ENCODE assay signal across 12 mouse cellular contexts in the genomic region with DNA sequence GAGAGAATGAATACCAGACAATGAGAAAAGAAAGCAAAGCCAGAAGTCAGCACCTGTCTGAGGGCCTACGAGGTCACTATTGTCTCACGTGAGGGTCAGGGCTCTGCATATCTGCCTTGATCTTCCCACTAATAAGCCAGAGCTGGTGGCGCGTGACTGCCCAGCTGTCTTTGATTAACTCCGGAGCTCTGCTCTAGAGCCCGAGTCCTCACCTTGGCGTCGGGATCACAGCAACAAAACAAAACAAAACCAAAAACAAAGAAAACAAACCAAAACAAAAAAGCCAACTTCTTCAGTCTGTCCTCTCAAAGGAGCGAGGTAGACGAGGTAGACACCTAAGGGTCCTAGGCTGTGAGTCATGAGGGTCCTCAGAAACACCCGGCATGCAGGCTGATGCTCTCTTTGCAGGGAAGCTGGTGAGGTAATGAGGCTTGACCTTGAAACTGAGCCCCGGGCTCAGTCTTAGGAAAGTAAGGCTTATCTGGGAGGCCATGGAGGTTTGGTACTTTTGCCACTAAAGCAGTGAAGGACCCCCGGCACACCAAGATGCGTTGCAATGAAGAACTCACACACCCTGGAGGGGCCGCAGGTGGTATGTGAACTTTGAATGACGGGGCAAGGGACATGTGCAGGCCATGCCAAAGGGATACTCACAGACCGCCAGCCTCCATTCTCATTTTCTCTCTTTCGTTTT. TPM values are rescaled to one million over a fixed set of nuclear protein-coding genes. Genes with fewer than 3 reads are reported as not detected.
A peak's percentile ranks its signal among the peaks of the same experiment; 100 is the strongest.
DNase-seq lines count a peak whose midpoint lies in the region; TF ChIP-seq lines count a peak whose summit lies in the region.
"Had no signal": no experiment of that assay in that cellular context is flagged by ENCODE, and none has a peak within 500 bp of the region (broad histone marks: within the 10 kb centered on the region; RNA-seq: fewer than 3 reads in every experiment).

No protein-coding gene starts in this region.

- no peaks in the 10 kb centered on the region for H3K27me3 ChIP-seq in ES-Bruce4 (ENCODE audit: control insufficient read depth, insufficient read depth, low read length, poor library complexity, severe bottlenecking)
- H3K27me3 ChIP-seq: limb, embryonic 15.5 days; midbrain, embryonic 13.5 days had no signal

- 0 out of 2 replicates have a peak, but pooled peaks have one; percentile 57 for TF ChIP-seq EP300 in ES-Bruce4 (IDR thresholded peaks at IDR 0.05; ENCODE audit: insufficient read depth, low read depth, low read length)

- peak overlapping the region; percentile 58 for H3K9ac ChIP-seq in ES-Bruce4 (ENCODE audit: low read depth, poor library complexity, severe bottlenecking)
- H3K9ac ChIP-seq: limb, embryonic 15.5 days; midbrain, embryonic 13.5 days had no signal

- DNase-seq in gastrocnemius, adult 2 months: no peak
- no peak for DNase-seq in gastrocnemius, adult 18-20 months (ENCODE audit: low spot score)
- peak; percentile 80 for DNase-seq in forelimb bud, embryonic 11.5 days (ENCODE audit: low read depth, low spot score)
- peak; percentile 82 to 88 for DNase-seq in kidney, postnatal 25 days
- no peak for DNase-seq in layer of hippocampus, postnatal 36 days
- DNase-seq in cerebellum, postnatal 4 days (ENCODE audit: low spot score in 2 of 2): no peak
- DNase-seq in left cerebral cortex, postnatal 4 days: no peak
- DNase-seq: cerebellum, adult 11-12 months had no signal

- TF ChIP-seq CTCF in gastrocnemius, adult 2 months (IDR thresholded peaks at IDR 0.05): no peak
- no peak for TF ChIP-seq CTCF in ES-Bruce4 (IDR thresholded peaks at IDR 0.05; ENCODE audit: low read depth, low read length)

- H3K9me3 ChIP-seq in ES-Bruce4 (replicated peaks; ENCODE audit: control insufficient read depth, insufficient read depth, low read length, poor library complexity, severe bottlenecking): no peaks in the 10 kb centered on the region
- H3K9me3 ChIP-seq: limb, embryonic 15.5 days; midbrain, embryonic 13.5 days had no signal

- no peaks in the 10 kb centered on the region for H3K36me3 ChIP-seq in ES-Bruce4 (ENCODE audit: control insufficient read depth, insufficient read depth, low read length, poor library complexity, severe bottlenecking)
- H3K36me3 ChIP-seq: limb, embryonic 15.5 days; midbrain, embryonic 13.5 days had no signal

- no peak overlapping the region for H3K4me3 ChIP-seq in gastrocnemius, adult 2 months
- H3K4me3 ChIP-seq in ES-Bruce4 (ENCODE audit: low read depth, low read length): peak overlapping the region; percentile 41
- H3K4me3 ChIP-seq: limb, embryonic 15.5 days; midbrain, embryonic 13.5 days had no signal

- H3K4me1 ChIP-seq in ES-Bruce4 (ENCODE audit: control insufficient read depth, insufficient read depth, low read length): peaks cover 7% of the 10 kb centered on the region

- TF ChIP-seq POLR2A in ES-Bruce4 (IDR thresholded peaks at IDR 0.05; ENCODE audit: insufficient read depth, low read length): no peak

- H3K27ac ChIP-seq in gastrocnemius, adult 2 months: peak overlapping the region; percentile 20; the same call in 1 of the 2 replicates
- peak overlapping the region; percentile 65 for H3K27ac ChIP-seq in ES-Bruce4 (ENCODE audit: insufficient read depth, low read length)
- H3K27ac ChIP-seq: limb, embryonic 15.5 days; midbrain, embryonic 13.5 days; stomach, postnatal 0 days had no signal

- intact Hi-C loops in gastrocnemius, adult 2 months (cut with DNase I): loop anchor here (1.0 kb wide), 1 partner anchor 32 kb away; a partner anchor contains a TSS
- intact Hi-C loops in left cerebral cortex, postnatal 4 days (cut with DNase I): no loop called here

RNA-seq across cellular contexts. Expression of a gene that starts 18.9 kb away (rescaled TPM):
- 1 to 10 TPM; 1.2 to 1.9 TPM for total RNA-seq in gastrocnemius, adult 2 months (2021)
- total RNA-seq in gastrocnemius, adult 18-20 months (2021): 1 to 10 TPM; 1.1 to 1.3 TPM
- polyA plus RNA-seq in ES-Bruce4 (2011; ENCODE audit: insufficient read depth, insufficient read length, low read depth, missing spikeins): 1.9 and 3.6 TPM in 2 replicates
- total RNA-seq in layer of hippocampus, postnatal 36 days (2021): 1 to 10 TPM in 1 of 2 experiments, under 1 TPM in 1; 0.90 to 1.2 TPM
- under 1 TPM; 0.30 to 0.97 TPM for total RNA-seq in left cerebral cortex, postnatal 4 days (2021)

RNA-seq across cellular contexts. Expression of a gene that starts 19.1 kb away (rescaled TPM):
- total RNA-seq in gastrocnemius, adult 2 months (2021): 10 to 100 TPM in 1 of 2 experiments, 1 to 10 TPM in 1; 6.5 to 10.6 TPM
- 10 to 100 TPM in 1 of 2 experiments, 1 to 10 TPM in 1; 7.4 to 10.4 TPM for total RNA-seq in gastrocnemius, adult 18-20 months (2021)
- 3.4 and 4.1 TPM in 2 replicates for polyA plus RNA-seq in ES-Bruce4 (2011; ENCODE audit: insufficient read depth, insufficient read length, low read depth, missing spikeins)
- 1 to 10 TPM; 8.2 to 8.8 TPM for total RNA-seq in layer of hippocampus, postnatal 36 days (2021)
- total RNA-seq in left cerebral cortex, postnatal 4 days (2021): 1 to 10 TPM; 6.4 to 8.7 TPM

RNA-seq across cellular contexts. Expression of a gene that starts 29.2 kb away (rescaled TPM):
- total RNA-seq in gastrocnemius, adult 2 months (2021): 1 to 10 TPM in 1 of 2 experiments, under 1 TPM in 1; 0.64 to 1.1 TPM
- total RNA-seq in gastrocnemius, adult 18-20 months (2021): under 1 TPM; 0.62 to 0.64 TPM
- polyA plus RNA-seq in ES-Bruce4 (2011; ENCODE audit: insufficient read depth, insufficient read length, low read depth, missing spikeins): 1.3 and 2.9 TPM in 2 replicates
- 1 to 10 TPM; 2.1 to 3.1 TPM for total RNA-seq in layer of hippocampus, postnatal 36 days (2021)
- 1 to 10 TPM in 1 of 2 experiments, under 1 TPM in 1; 0.93 to 1.3 TPM for total RNA-seq in left cerebral cortex, postnatal 4 days (2021)

RNA-seq across cellular contexts. Expression of a gene that starts 32.9 kb away (rescaled TPM):
- total RNA-seq in gastrocnemius, adult 2 months (2021): 10 to 100 TPM; 25.4 to 28.1 TPM
- 10 to 100 TPM; 21.9 to 25.4 TPM for total RNA-seq in gastrocnemius, adult 18-20 months (2021)
- polyA plus RNA-seq in ES-Bruce4 (2011; ENCODE audit: insufficient read depth, insufficient read length, low read depth, missing spikeins): 198 and 221 TPM in 2 replicates
- 100 to 1,000 TPM; 101 to 122 TPM for total RNA-seq in layer of hippocampus, postnatal 36 days (2021)
- 100 to 1,000 TPM; 117 to 129 TPM for total RNA-seq in left cerebral cortex, postnatal 4 days (2021)

RNA-seq across cellular contexts. Expression of a gene that starts 42.6 kb away (rescaled TPM):
- total RNA-seq in gastrocnemius, adult 2 months (2021): 10 to 100 TPM; 98.0 to 98.5 TPM
- 10 to 100 TPM; 69.6 to 97.7 TPM for total RNA-seq in gastrocnemius, adult 18-20 months (2021)
- polyA plus RNA-seq in ES-Bruce4 (2011; ENCODE audit: insufficient read depth, insufficient read length, low read depth, missing spikeins): 1,464 and 1,502 TPM in 2 replicates
- total RNA-seq in layer of hippocampus, postnatal 36 days (2021): 100 to 1,000 TPM; 352 to 354 TPM
- total RNA-seq in left cerebral cortex, postnatal 4 days (2021): 100 to 1,000 TPM; 661 to 680 TPM

Comparison
In these comparisons a context has a peak if more than half of its experiments do, and no peak if none do; other contexts are left out.
1. DNase-seq: peak in forelimb bud, embryonic 11.5 days (single experiment) and kidney, postnatal 25 days (2 of 2); none in gastrocnemius, adult 2 months (single experiment), gastrocnemius, adult 18-20 months (single experiment), layer of hippocampus, postnatal 36 days (0 of 2), cerebellum, postnatal 4 days (0 of 2) and left cerebral cortex, postnatal 4 days (single experiment).